Mouse (Mus musculus) embryonic stem cell, embryonic (primary cell): ENCODE measurements around the gene Prkca.

Experiments
- CTCF ChIA-PET, 4 experiments: fragments of 300-600 bp in 2 of 4; fragments of 350-600 bp in 2 of 4; sonication (Branson Sonifier 250); formaldehyde crosslinking; loops; one replicate each; lab custom pipeline; 2022; ENCODE audit warnings: inconsistent platforms in 2 of 4; lab: Charles Lee
- POLR2A ChIA-PET, 4 experiments: fragments of 300-600 bp in 2 of 4; fragments of 350-600 bp in 2 of 4; sonication (Branson Sonifier 250); formaldehyde crosslinking; loops; one replicate each; lab custom pipeline; 2022; ENCODE audit warnings: antibody characterized with exemption in 4 of 4, inconsistent platforms in 1 of 4; lab: Charles Lee

Prkca gene

GRCm38 (mm10) chr11:108312516-108312915 lies 31.2 kb downstream of the Prkca start:
- CTCF ChIA-PET = interaction anchor here in 1 of 4 experiments (0.6 kb wide), 1 partner anchor 304 kb away, joined by 3 read pairs; no protein-coding TSS in a partner anchor
- POLR2A ChIA-PET = no interaction called here

- ChIA-PET POLR2A (interaction anchor here in 1 of 4 experiments (0.6 kb wide), 1 partner anchor 8 kb away, joined by 3 read pairs; no protein-coding TSS in a partner anchor), CTCF (interaction anchor here in 1 of 4 experiments (0.6 kb wide), 1 partner anchor 303 kb away, joined by 3 read pairs; no protein-coding TSS in a partner anchor)
Measured at GRCm38 (mm10) chr11:108311912-108312311, 31.8 kb downstream of the Prkca start.

- ChIA-PET CTCF (interaction anchor here in 3 of 4 experiments (0.6 kb wide), 3 partner anchors 377 to 1105 kb away, joined by 3 read pairs; no protein-coding TSS in a partner anchor), POLR2A (interaction anchor here in 2 of 4 experiments (0.6 to 1.4 kb wide), 3 partner anchors 9 to 731 kb away, joined by 3 to 4 read pairs (median 4); no protein-coding TSS in a partner anchor)
Measured at GRCm38 (mm10) chr11:108309791-108310190, 33.9 kb downstream of the Prkca start.

- CTCF ChIA-PET = no interaction called here
- POLR2A ChIA-PET = no interaction called here
Measured at GRCm38 (mm10) chr11:108308253-108308652, 35.5 kb downstream of the Prkca start.

- CTCF ChIA-PET = interaction anchor here in 1 of 4 experiments (0.6 kb wide), 1 partner anchor 442 kb away, joined by 3 read pairs; no protein-coding TSS in a partner anchor
- POLR2A ChIA-PET = no interaction called here
Measured at GRCm38 (mm10) chr11:108307258-108307657, 36.5 kb downstream of the Prkca start.

GRCm38 (mm10) chr11:108303787-108304186 lies 39.9 kb downstream of the Prkca start:
- POLR2A ChIA-PET = interaction anchor here in 1 of 4 experiments (0.6 kb wide), 1 partner anchor 779 kb away, joined by 4 read pairs; no protein-coding TSS in a partner anchor
- CTCF ChIA-PET = no interaction called here

GRCm38 (mm10) chr11:108301796-108302490 lies 41.8 kb downstream of the Prkca start:
- CTCF ChIA-PET = no interaction called here
- POLR2A ChIA-PET = interaction anchor here in 1 of 4 experiments (0.6 to 0.8 kb wide), 3 partner anchors 19 to 645 kb away, joined by 3 to 8 read pairs (median 3); no protein-coding TSS in a partner anchor

GRCm38 (mm10) chr11:108301036-108301435 lies 42.7 kb downstream of the Prkca start:
- ChIA-PET POLR2A (interaction anchor here in 1 of 4 experiments (0.8 kb wide), 1 partner anchor 267 kb away, joined by 3 read pairs; no protein-coding TSS in a partner anchor), CTCF (no interaction called here)

GRCm38 (mm10) chr11:108300443-108300842 lies 43.3 kb downstream of the Prkca start:
- POLR2A ChIA-PET = interaction anchor here in 1 of 4 experiments (0.8 kb wide), 1 partner anchor 266 kb away, joined by 3 read pairs; no protein-coding TSS in a partner anchor
- CTCF ChIA-PET = no interaction called here

- CTCF ChIA-PET = no interaction called here
- POLR2A ChIA-PET = no interaction called here
Measured at GRCm38 (mm10) chr11:108299913-108300312, 43.8 kb downstream of the Prkca start.

- ChIA-PET CTCF (no interaction called here), POLR2A (no interaction called here)
Measured at GRCm38 (mm10) chr11:108297956-108298355, 45.8 kb downstream of the Prkca start.

- CTCF ChIA-PET = no interaction called here
- POLR2A ChIA-PET = no interaction called here
Measured at GRCm38 (mm10) chr11:108295373-108295772, 48.4 kb downstream of the Prkca start.

GRCm38 (mm10) chr11:108294305-108294813 lies 49.4 kb downstream of the Prkca start:
- ChIA-PET CTCF (no interaction called here), POLR2A (no interaction called here)

- CTCF ChIA-PET = no interaction called here
- POLR2A ChIA-PET = no interaction called here
Measured at GRCm38 (mm10) chr11:108293843-108294242, 49.9 kb downstream of the Prkca start.

GRCm38 (mm10) chr11:108289192-108289591 lies 54.5 kb downstream of the Prkca start:
- CTCF ChIA-PET = interaction anchor here in 1 of 4 experiments (0.6 kb wide), 2 partner anchors 149 to 1271 kb away, joined by 3 read pairs; no protein-coding TSS in a partner anchor
- POLR2A ChIA-PET = no interaction called here

- POLR2A ChIA-PET = no interaction called here
- CTCF ChIA-PET = interaction anchor here in 1 of 4 experiments (0.6 kb wide), 1 partner anchor 547 kb away, joined by 4 read pairs; no protein-coding TSS in a partner anchor
Measured at GRCm38 (mm10) chr11:108287321-108287720, 56.4 kb downstream of the Prkca start.

- ChIA-PET POLR2A (interaction anchor here in 2 of 4 experiments (0.5 to 1.0 kb wide), 2 partner anchors 14 to 731 kb away, joined by 3 read pairs; no protein-coding TSS in a partner anchor), CTCF (no interaction called here)
Measured at GRCm38 (mm10) chr11:108285046-108285445, 58.7 kb downstream of the Prkca start.

- ChIA-PET CTCF (no interaction called here), POLR2A (interaction anchor here in 2 of 4 experiments (0.6 to 0.9 kb wide), 2 partner anchors 8 to 416 kb away, joined by 3 read pairs; no protein-coding TSS in a partner anchor)
Measured at GRCm38 (mm10) chr11:108282850-108283459, 60.8 kb downstream of the Prkca start.

GRCm38 (mm10) chr11:108279748-108280373 lies 63.9 kb downstream of the Prkca start:
- ChIA-PET CTCF (no interaction called here), POLR2A (interaction anchor here in 1 of 4 experiments (0.6 kb wide), 1 partner anchor 98 kb away, joined by 3 read pairs; no protein-coding TSS in a partner anchor)
